Mouse (Mus musculus): ENCODE measurements around the gene Crtc1. TPM values are rescaled to one million over a fixed set of nuclear protein-coding genes. Genes with fewer than 3 reads are reported as not detected.

The Crtc1 gene
- polyA plus RNA-seq, 1 experiment from 2014 or later = 45.9 TPM

DNA sequence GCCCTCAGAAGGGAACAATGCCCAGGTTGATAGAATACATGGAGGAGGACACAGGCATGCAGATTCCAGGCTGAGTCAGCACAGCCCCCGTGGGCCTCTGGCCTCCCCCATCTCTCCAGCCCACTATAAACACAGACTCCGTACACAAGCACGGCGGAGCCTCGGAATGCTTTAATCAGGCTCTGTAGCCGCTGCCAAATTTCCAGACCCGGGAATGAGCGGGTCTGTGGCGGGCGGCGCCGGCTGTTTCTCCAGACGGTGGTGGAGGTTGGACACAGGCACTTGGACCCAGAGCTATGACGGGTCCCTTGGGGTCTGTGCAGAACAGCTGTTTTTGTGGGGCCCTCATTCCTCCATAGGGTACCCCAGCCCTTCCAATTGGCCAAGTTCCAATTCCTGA is 20.4 kb downstream of the Crtc1 start:
- no peak overlapping the region for H3K4me2 ChIP-seq (ENCODE audit: low read length)
- 49% methylated on average over 14 of the region's 14 CpGs for WGBS
- peaks cover 20% of the 10 kb centered on the region for H3K4me1 ChIP-seq (ENCODE audit: control insufficient read depth, insufficient read depth, low read depth, low read length)
- H3K27ac ChIP-seq (ENCODE audit: low read depth, low read length) = no peak overlapping the region
- H3K4me3 ChIP-seq (ENCODE audit: low read length) = no peak overlapping the region
- no peaks in the 10 kb centered on the region for H3K27me3 ChIP-seq (replicated peaks; ENCODE audit: control insufficient read depth, insufficient read depth, low read length)
- H3K9me3 ChIP-seq (ENCODE audit: control insufficient read depth, low read length) = no peaks in the 10 kb centered on the region
- H3K9ac ChIP-seq (ENCODE audit: low read depth, low read length) = no peak overlapping the region
- ATAC-seq = no peak
- no peaks in the 10 kb centered on the region for H3K36me3 ChIP-seq (ENCODE audit: control insufficient read depth, insufficient read depth, low read length)

GRCm38 (mm10) chr8:70417914-70418313 is 21.5 kb downstream of the Crtc1 start:
- Histone ChIP-seq H3K27ac (ENCODE audit: low read depth, low read length) (no peak overlapping the region), H3K4me2 (ENCODE audit: low read length) (no peak overlapping the region), H3K36me3 (ENCODE audit: control insufficient read depth, insufficient read depth, low read length) (no peaks in the 10 kb centered on the region), H3K9ac (ENCODE audit: low read depth, low read length) (no peak overlapping the region), H3K4me1 (ENCODE audit: control insufficient read depth, insufficient read depth, low read depth, low read length) (peaks cover 20% of the 10 kb centered on the region), H3K9me3 (ENCODE audit: control insufficient read depth, low read length) (no peaks in the 10 kb centered on the region), H3K27me3 (replicated peaks; ENCODE audit: control insufficient read depth, insufficient read depth, low read length) (no peaks in the 10 kb centered on the region), H3K4me3 (ENCODE audit: low read length) (no peak overlapping the region)
- 45% methylated on average over 10 of the region's 10 CpGs for WGBS
- no peak for ATAC-seq

DNA sequence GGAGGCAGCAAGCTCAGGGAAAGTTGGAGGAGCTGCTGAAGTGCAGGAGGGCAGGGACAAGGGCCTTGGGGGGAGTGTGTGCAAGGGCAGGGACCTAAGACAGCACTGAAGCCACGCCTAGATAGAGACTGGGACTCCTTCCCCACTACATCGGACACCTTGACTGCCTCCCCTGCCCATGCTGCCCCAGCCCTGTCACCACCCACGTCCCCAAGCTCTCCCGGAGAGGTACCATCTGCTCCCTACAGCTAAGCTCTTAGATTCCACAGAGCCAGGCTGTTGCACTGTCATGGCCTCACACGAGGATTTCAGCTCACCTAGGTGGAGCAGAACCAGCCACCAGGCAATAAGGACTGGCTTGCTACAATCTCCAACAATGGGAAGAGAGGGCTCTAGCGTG is 22.4 kb downstream of the Crtc1 start:
- no peaks in the 10 kb centered on the region for H3K27me3 ChIP-seq (replicated peaks; ENCODE audit: control insufficient read depth, insufficient read depth, low read length)
- H3K36me3 ChIP-seq (ENCODE audit: control insufficient read depth, insufficient read depth, low read length) = no peaks in the 10 kb centered on the region
- peaks cover 20% of the 10 kb centered on the region for H3K4me1 ChIP-seq (ENCODE audit: control insufficient read depth, insufficient read depth, low read depth, low read length)
- no peak overlapping the region for H3K4me3 ChIP-seq (ENCODE audit: low read length)
- no peak overlapping the region for H3K4me2 ChIP-seq (ENCODE audit: low read length)
- H3K9me3 ChIP-seq (ENCODE audit: control insufficient read depth, low read length) = no peaks in the 10 kb centered on the region
- no peak for ATAC-seq
- no peak overlapping the region for H3K27ac ChIP-seq (ENCODE audit: low read depth, low read length)
- no peak overlapping the region for H3K9ac ChIP-seq (ENCODE audit: low read depth, low read length)
- 54% methylated on average over 6 of the region's 6 CpGs for WGBS

GRCm38 (mm10) chr8:70415540-70416451 is 23.6 kb downstream of the Crtc1 start:
- H3K9ac ChIP-seq (ENCODE audit: low read depth, low read length) = no peak overlapping the region

GRCm38 (mm10) chr8:70414310-70414946 is 25.0 kb downstream of the Crtc1 start:
- H3K9ac ChIP-seq (ENCODE audit: low read depth, low read length) = no peak overlapping the region
- H3K4me2 ChIP-seq (ENCODE audit: low read length) = no peak overlapping the region
- ATAC-seq = no peak
- peaks cover 23% of the 10 kb centered on the region for H3K4me1 ChIP-seq (ENCODE audit: control insufficient read depth, insufficient read depth, low read depth, low read length)
- WGBS = 88% methylated on average over 6 of the region's 6 CpGs
- H3K27ac ChIP-seq (ENCODE audit: low read depth, low read length) = no peak overlapping the region
- H3K36me3 ChIP-seq (ENCODE audit: control insufficient read depth, insufficient read depth, low read length) = no peaks in the 10 kb centered on the region
- H3K9me3 ChIP-seq (ENCODE audit: control insufficient read depth, low read length) = no peaks in the 10 kb centered on the region
- H3K27me3 ChIP-seq (replicated peaks; ENCODE audit: control insufficient read depth, insufficient read depth, low read length) = no peaks in the 10 kb centered on the region
- H3K4me3 ChIP-seq (ENCODE audit: low read length) = no peak overlapping the region

More at GRCm38 (mm10) chr8:70415540-70416451, 23.6 kb downstream of the Crtc1 start:
- Histone ChIP-seq H3K27me3 (replicated peaks; ENCODE audit: control insufficient read depth, insufficient read depth, low read length) (no peaks in the 10 kb centered on the region), H3K36me3 (ENCODE audit: control insufficient read depth, insufficient read depth, low read length) (no peaks in the 10 kb centered on the region), H3K4me2 (ENCODE audit: low read length) (no peak overlapping the region), H3K9me3 (ENCODE audit: control insufficient read depth, low read length) (no peaks in the 10 kb centered on the region), H3K4me3 (ENCODE audit: low read length) (no peak overlapping the region), H3K27ac (ENCODE audit: low read depth, low read length) (peak overlapping the region; percentile 13; the same call in 1 of the 2 replicates), H3K4me1 (ENCODE audit: control insufficient read depth, insufficient read depth, low read depth, low read length) (peaks cover 20% of the 10 kb centered on the region)
- peak; percentile 79 for ATAC-seq
- WGBS = 60% methylated on average over 8 of the region's 8 CpGs

DNA sequence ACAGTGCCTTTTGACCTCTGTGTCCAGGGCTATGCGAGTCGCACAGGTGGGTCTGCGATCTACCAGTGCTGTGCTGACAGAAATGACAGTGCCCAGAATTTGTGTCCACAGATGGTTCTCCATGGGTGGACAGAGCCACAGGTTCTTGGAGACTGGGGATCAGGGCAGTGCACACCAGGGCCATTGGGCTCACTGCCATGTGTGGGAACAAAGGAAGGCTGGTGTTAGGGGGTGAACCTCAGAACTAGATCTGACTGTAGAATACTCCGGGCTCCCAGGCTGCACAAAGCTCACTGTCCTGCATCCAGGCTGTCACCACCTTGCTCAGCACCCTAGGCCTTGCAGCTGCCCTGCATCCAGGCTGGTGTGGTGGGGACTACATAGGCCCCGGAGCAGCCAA is 29.1 kb downstream of the Crtc1 start:
- Histone ChIP-seq H3K4me3 (ENCODE audit: low read length) (no peak overlapping the region), H3K36me3 (ENCODE audit: control insufficient read depth, insufficient read depth, low read length) (no peaks in the 10 kb centered on the region), H3K27me3 (replicated peaks; ENCODE audit: control insufficient read depth, insufficient read depth, low read length) (no peaks in the 10 kb centered on the region), H3K9me3 (ENCODE audit: control insufficient read depth, low read length) (no peaks in the 10 kb centered on the region), H3K4me2 (ENCODE audit: low read length) (no peak overlapping the region), H3K9ac (ENCODE audit: low read depth, low read length) (no peak overlapping the region), H3K4me1 (ENCODE audit: control insufficient read depth, insufficient read depth, low read depth, low read length) (peaks cover 22% of the 10 kb centered on the region), H3K27ac (ENCODE audit: low read depth, low read length) (no peak overlapping the region)
- 89% methylated on average over 5 of the region's 5 CpGs for WGBS
- no peak for ATAC-seq

- H3K27ac ChIP-seq (ENCODE audit: low read depth, low read length) = peak overlapping the region; percentile 73
- peak overlapping the region; percentile 35 for H3K9ac ChIP-seq (ENCODE audit: low read depth, low read length)
- H3K4me2 ChIP-seq (ENCODE audit: low read length) = no peak overlapping the region
- WGBS = 49% methylated on average over 9 of the region's 9 CpGs
- H3K36me3 ChIP-seq (ENCODE audit: control insufficient read depth, insufficient read depth, low read length) = no peaks in the 10 kb centered on the region; the same call in 1 of the 2 replicates
- no peaks in the 10 kb centered on the region for H3K27me3 ChIP-seq (replicated peaks; ENCODE audit: control insufficient read depth, insufficient read depth, low read length)
- no peaks in the 10 kb centered on the region for H3K9me3 ChIP-seq (ENCODE audit: control insufficient read depth, low read length)
- H3K4me1 ChIP-seq (ENCODE audit: control insufficient read depth, insufficient read depth, low read depth, low read length) = peaks cover 22% of the 10 kb centered on the region
- 0 out of 2 replicates have a peak, but pooled peaks have one; percentile 51 for ATAC-seq
- no peak overlapping the region for H3K4me3 ChIP-seq (ENCODE audit: low read length)
These were observed 29.9 kb downstream of the Crtc1 start for GRCm38 (mm10) chr8:70409455-70409871.

GRCm38 (mm10) chr8:70409019-70409418 is 30.4 kb downstream of the Crtc1 start:
- no peaks in the 10 kb centered on the region for H3K9me3 ChIP-seq (ENCODE audit: control insufficient read depth, low read length)
- ATAC-seq = no peak
- no peak overlapping the region for H3K4me3 ChIP-seq (ENCODE audit: low read length)
- H3K9ac ChIP-seq (ENCODE audit: low read depth, low read length) = peak overlapping the region; percentile 35
- no peak overlapping the region for H3K4me2 ChIP-seq (ENCODE audit: low read length)
- H3K36me3 ChIP-seq (ENCODE audit: control insufficient read depth, insufficient read depth, low read length) = peaks cover 3% of the 10 kb centered on the region; the same call in 1 of the 2 replicates
- peaks cover 22% of the 10 kb centered on the region for H3K4me1 ChIP-seq (ENCODE audit: control insufficient read depth, insufficient read depth, low read depth, low read length)
- WGBS = 78% methylated on average over 10 of the region's 10 CpGs
- H3K27ac ChIP-seq (ENCODE audit: low read depth, low read length) = peak overlapping the region; percentile 73
- no peaks in the 10 kb centered on the region for H3K27me3 ChIP-seq (replicated peaks; ENCODE audit: control insufficient read depth, insufficient read depth, low read length)

- peak; percentile 61 for ATAC-seq
- Histone ChIP-seq H3K36me3 (ENCODE audit: control insufficient read depth, insufficient read depth, low read length) (peaks cover 3% of the 10 kb centered on the region; the same call in 1 of the 2 replicates), H3K9me3 (ENCODE audit: control insufficient read depth, low read length) (no peaks in the 10 kb centered on the region), H3K27me3 (replicated peaks; ENCODE audit: control insufficient read depth, insufficient read depth, low read length) (no peaks in the 10 kb centered on the region), H3K27ac (ENCODE audit: low read depth, low read length) (peak overlapping the region; percentile 73), H3K4me3 (ENCODE audit: low read length) (no peak overlapping the region), H3K4me2 (ENCODE audit: low read length) (0 out of 2 replicates have a peak overlapping the region, but pooled peaks have one; percentile 14), H3K9ac (ENCODE audit: low read depth, low read length) (peak overlapping the region; percentile 39; the same call in 1 of the 2 replicates), H3K4me1 (ENCODE audit: control insufficient read depth, insufficient read depth, low read depth, low read length) (peaks cover 22% of the 10 kb centered on the region)
- WGBS = 20% methylated on average over 6 of the region's 6 CpGs
These were observed 31.1 kb downstream of the Crtc1 start for GRCm38 (mm10) chr8:70408301-70408700.
